Mouse (Mus musculus) testis, postnatal 14 days (tissue): ENCODE measurements around the gene Adgrv1.

Source experiments
- DNase-seq: peaks from one replicate; pipeline ENCODE4 v3.0.0; 2021; ENCODE audit warnings: low spot score

The Adgrv1 gene

GRCm38 (mm10) chr13:81610349-81610748 lies 22.6 kb downstream of the Adgrv1 start:
- DNase-seq = no peak

- no peak for DNase-seq
Observed at GRCm38 (mm10) chr13:81606991-81607390, 26.0 kb downstream of the Adgrv1 start.

- DNase-seq = no peak
Observed at GRCm38 (mm10) chr13:81596910-81597607, 35.9 kb downstream of the Adgrv1 start.

GRCm38 (mm10) chr13:81578692-81579091 lies 54.3 kb downstream of the Adgrv1 start:
- no peak for DNase-seq

GRCm38 (mm10) chr13:81570241-81570821 lies 62.6 kb downstream of the Adgrv1 start:
- DNase-seq = no peak

- DNase-seq = no peak
Observed at GRCm38 (mm10) chr13:81550024-81550423, 82.9 kb downstream of the Adgrv1 start.

GRCm38 (mm10) chr13:81534916-81535315 lies 98.0 kb downstream of the Adgrv1 start:
- no peak for DNase-seq

GRCm38 (mm10) chr13:81526687-81527086 lies 106.3 kb downstream of the Adgrv1 start:
- no peak for DNase-seq

GRCm38 (mm10) chr13:81510142-81510541 lies 122.8 kb downstream of the Adgrv1 start:
- DNase-seq = no peak

GRCm38 (mm10) chr13:81497035-81497434 lies 135.9 kb downstream of the Adgrv1 start:
- DNase-seq = no peak

- DNase-seq = no peak
Observed at GRCm38 (mm10) chr13:81491971-81492370, 141.0 kb downstream of the Adgrv1 start.

GRCm38 (mm10) chr13:81486980-81487379 lies 146.0 kb downstream of the Adgrv1 start:
- no peak for DNase-seq

- no peak for DNase-seq
Observed at GRCm38 (mm10) chr13:81473750-81474149, 159.2 kb downstream of the Adgrv1 start.

GRCm38 (mm10) chr13:81466661-81467060 lies 166.3 kb downstream of the Adgrv1 start:
- DNase-seq = no peak

- DNase-seq = no peak
Observed at GRCm38 (mm10) chr13:81465794-81466193, 167.2 kb downstream of the Adgrv1 start.

- DNase-seq = no peak
Observed at GRCm38 (mm10) chr13:81449630-81450029, 183.3 kb downstream of the Adgrv1 start.

- no peak for DNase-seq
Observed at GRCm38 (mm10) chr13:81449198-81449597, 183.8 kb downstream of the Adgrv1 start.

GRCm38 (mm10) chr13:81441412-81441811 lies 191.5 kb downstream of the Adgrv1 start:
- no peak for DNase-seq

GRCm38 (mm10) chr13:81439390-81440025 lies 193.4 kb downstream of the Adgrv1 start:
- peak; percentile 35 for DNase-seq

- no peak for DNase-seq
Observed at GRCm38 (mm10) chr13:81437088-81437487, 195.9 kb downstream of the Adgrv1 start.

GRCm38 (mm10) chr13:81426896-81427755 lies 205.8 kb downstream of the Adgrv1 start:
- DNase-seq = peak; percentile 45

GRCm38 (mm10) chr13:81425111-81425510 lies 207.8 kb downstream of the Adgrv1 start:
- DNase-seq = no peak
